Mouse (Mus musculus): ENCODE results near the gene Bap1. TPM values are rescaled to one million over a fixed set of nuclear protein-coding genes. Genes with fewer than 3 reads are reported as not detected.

Gene Bap1
- polyA plus RNA-seq, 1 experiment: 140 TPM

- no peak overlapping the region for H3K4me3 ChIP-seq (ENCODE audit: insufficient read depth, low read length)
- no peak overlapping the region for H3K27ac ChIP-seq (ENCODE audit: insufficient read depth, low read length)
- H3K4me1 ChIP-seq (ENCODE audit: control insufficient read depth, insufficient read depth, low read length): peaks cover 11% of the 10 kb centered on the region
- TF ChIP-seq POLR2A (IDR thresholded peaks at IDR 0.05; ENCODE audit: extremely low read depth, insufficient read depth, low read length) (no peak), CTCF (IDR thresholded peaks at IDR 0.05; ENCODE audit: extremely low read depth, insufficient read depth, low read length) (no peak)
Measured at GRCm38 (mm10) chr14:31271121-31271520, 19.9 kb downstream of the Bap1 start.

GRCm38 (mm10) chr14:31272164-31272563 is 20.9 kb downstream of the Bap1 start:
- TF ChIP-seq CTCF (IDR thresholded peaks at IDR 0.05; ENCODE audit: extremely low read depth, insufficient read depth, low read length) (peak; percentile 86), POLR2A (IDR thresholded peaks at IDR 0.05; ENCODE audit: extremely low read depth, insufficient read depth, low read length) (no peak)
- Histone ChIP-seq H3K4me1 (ENCODE audit: control insufficient read depth, insufficient read depth, low read length) (peaks cover 11% of the 10 kb centered on the region), H3K4me3 (ENCODE audit: insufficient read depth, low read length) (no peak overlapping the region), H3K27ac (ENCODE audit: insufficient read depth, low read length) (no peak overlapping the region)

- no peak overlapping the region for H3K27ac ChIP-seq (ENCODE audit: insufficient read depth, low read length)
- no peaks in the 10 kb centered on the region for H3K4me1 ChIP-seq (ENCODE audit: control insufficient read depth, insufficient read depth, low read length)
- no peak overlapping the region for H3K4me3 ChIP-seq (ENCODE audit: insufficient read depth, low read length)
- TF ChIP-seq CTCF (IDR thresholded peaks at IDR 0.05; ENCODE audit: extremely low read depth, insufficient read depth, low read length) (no peak), POLR2A (IDR thresholded peaks at IDR 0.05; ENCODE audit: extremely low read depth, insufficient read depth, low read length) (no peak)
Measured at GRCm38 (mm10) chr14:31285728-31286127, 34.5 kb downstream of the Bap1 start.

Other genes starting within 250 kb of the Bap1 start
- gene Spcs1, start 249.8 kb upstream of the Bap1 start, polyA plus RNA-seq (2012; rRNA removed): 251 and 272 TPM in 2 replicates
- 15.5 and 17.0 TPM in 2 replicates for gene Pbrm1, start 232.3 kb upstream of the Bap1 start, polyA plus RNA-seq (2012; rRNA removed)
- 55.6 and 57.8 TPM in 2 replicates for gene Gnl3, start 232.3 kb upstream of the Bap1 start, polyA plus RNA-seq (2012; rRNA removed)
- 26.7 and 28.4 TPM in 2 replicates for gene Smim4, start 122.5 kb upstream of the Bap1 start, polyA plus RNA-seq (2012; rRNA removed)
- gene Nt5dc2, start 120.4 kb upstream of the Bap1 start, polyA plus RNA-seq (2012; rRNA removed): 12.8 and 13.0 TPM in 2 replicates
- gene Stab1, start 82.8 kb upstream of the Bap1 start, polyA plus RNA-seq (2012; rRNA removed): 17.0 and 17.6 TPM in 2 replicates
- gene Tnnc1, start 43.1 kb upstream of the Bap1 start, polyA plus RNA-seq (2012; rRNA removed): 43.3 and 50.1 TPM in 2 replicates
- gene Nisch, start 34.5 kb upstream of the Bap1 start, polyA plus RNA-seq (2012; rRNA removed): 293 TPM in 2 replicates
- gene Sema3g, start 33.6 kb upstream of the Bap1 start, polyA plus RNA-seq (2012; rRNA removed): 3.1 and 3.2 TPM in 2 replicates
- 5.3 and 7.6 TPM in 2 replicates for gene Phf7, start 133 bp upstream of the Bap1 start, polyA plus RNA-seq (2012; rRNA removed)
- 6.0 and 6.5 TPM in 2 replicates for gene Dnah1, start 72.4 kb downstream of the Bap1 start, polyA plus RNA-seq (2012; rRNA removed)
- 31.2 and 32.4 TPM in 2 replicates for gene Capn7, start 85.2 kb downstream of the Bap1 start, polyA plus RNA-seq (2012; rRNA removed)
- gene Sh3bp5, start 184.6 kb downstream of the Bap1 start, polyA plus RNA-seq (2012; rRNA removed): 43.8 and 55.2 TPM in 2 replicates
- gene Eaf1, start 242.9 kb downstream of the Bap1 start, polyA plus RNA-seq (2012; rRNA removed): 11.5 and 13.5 TPM in 2 replicates
- gene Mettl6, start 243.6 kb downstream of the Bap1 start, polyA plus RNA-seq (2012; rRNA removed): 18.4 and 18.8 TPM in 2 replicates

All from cortical plate, adult 2 months (tissue).